ENCODE assay signal across 14 mouse cellular contexts in genomic region chr8:90276722-90277121, GRCm38 (mm10).
DNase-seq lines count a peak whose midpoint lies in the region; ATAC-seq and TF ChIP-seq lines count a peak whose summit lies in the region.
"Had no signal": no experiment of that assay in that cellular context is flagged by ENCODE, and none has a peak within 500 bp of the region (broad histone marks: within the 10 kb centered on the region; RNA-seq: fewer than 3 reads in every experiment).

No protein-coding gene starts in this region.

- no peaks in the 10 kb centered on the region for H3K27me3 ChIP-seq in kidney, adult 2 months (replicated peaks; ENCODE audit: control insufficient read depth, insufficient read depth, low read length)
- no peaks in the 10 kb centered on the region for H3K27me3 ChIP-seq in forebrain, postnatal 0 days (ENCODE audit: insufficient read depth, low read length)
- no peaks in the 10 kb centered on the region for H3K27me3 ChIP-seq in neural tube, embryonic 14.5 days (ENCODE audit: control insufficient read depth, insufficient read depth, low read length)

- WGBS in kidney, adult 2 months: 60% methylated on average over 9 of the region's 9 CpGs
- 20% methylated on average over 9 of the region's 9 CpGs for WGBS in forebrain, postnatal 0 days
- WGBS in neural tube, embryonic 14.5 days: 30% methylated on average over 9 of the region's 9 CpGs

- no peak overlapping the region for H3K4me3 ChIP-seq in kidney, adult 2 months (ENCODE audit: insufficient read depth, low read depth, low read length)
- H3K4me3 ChIP-seq in forebrain, postnatal 0 days (ENCODE audit: low read depth, low read length): no peak overlapping the region
- no peak overlapping the region for H3K4me3 ChIP-seq in neural tube, embryonic 14.5 days (ENCODE audit: low read depth, low read length)
- H3K4me3 ChIP-seq: myocyte had no signal

- TF ChIP-seq POLR2A in kidney, adult 2 months (IDR thresholded peaks at IDR 0.05; ENCODE audit: low read depth, low read length): no peak

- intact Hi-C loops in heart, postnatal 10 days (cut with DNase I): no loop called here

- H3K4me2 ChIP-seq in forebrain, postnatal 0 days (ENCODE audit: low read depth): no peak overlapping the region
- H3K4me2 ChIP-seq in neural tube, embryonic 14.5 days (ENCODE audit: low read depth, low read length): no peak overlapping the region

- H3K27ac ChIP-seq in kidney, adult 2 months (ENCODE audit: insufficient read depth, low read depth, low read length): no peak overlapping the region
- no peak overlapping the region for H3K27ac ChIP-seq in forebrain, postnatal 0 days (ENCODE audit: low read depth, low read length)
- H3K27ac ChIP-seq in neural tube, embryonic 14.5 days (ENCODE audit: low read depth, low read length): no peak overlapping the region
- H3K27ac ChIP-seq: liver, embryonic 14.5 days had no signal

- no peak for TF ChIP-seq CTCF in kidney, adult 2 months (conservative IDR thresholded peaks at IDR 0.05; ENCODE audit: insufficient read depth, insufficient read length, low read depth, low read length)
- 0 out of 2 replicates have a peak, but pooled peaks have one; percentile 22 for TF ChIP-seq CTCF in forebrain, postnatal 0 days (IDR thresholded peaks at IDR 0.05; ENCODE audit: low read depth)

- H3K36me3 ChIP-seq in kidney, adult 2 months (ENCODE audit: control insufficient read depth, insufficient read depth, low read length): no peaks in the 10 kb centered on the region
- no peaks in the 10 kb centered on the region for H3K36me3 ChIP-seq in forebrain, postnatal 0 days (ENCODE audit: insufficient read depth)
- no peaks in the 10 kb centered on the region for H3K36me3 ChIP-seq in neural tube, embryonic 14.5 days (ENCODE audit: control insufficient read depth, insufficient read depth, low read length)

- H3K9me3 ChIP-seq in forebrain, postnatal 0 days (ENCODE audit: low read length): no peaks in the 10 kb centered on the region
- no peaks in the 10 kb centered on the region for H3K9me3 ChIP-seq in neural tube, embryonic 14.5 days (ENCODE audit: control insufficient read depth, low read length)

- ATAC-seq in forebrain, postnatal 0 days: no peak
- peak; percentile 77 for ATAC-seq in neural tube, embryonic 14.5 days (ENCODE audit: low read depth)
- ATAC-seq in frontal cortex, adult (ENCODE audit: low TSS enrichment): no peak

- H3K4me1 ChIP-seq in kidney, adult 2 months (ENCODE audit: control insufficient read depth, insufficient read depth, low read length): no peaks in the 10 kb centered on the region
- no peaks in the 10 kb centered on the region for H3K4me1 ChIP-seq in forebrain, postnatal 0 days (ENCODE audit: insufficient read depth)
- H3K4me1 ChIP-seq in neural tube, embryonic 14.5 days (ENCODE audit: control insufficient read depth, insufficient read depth, low read length): peaks cover 36% of the 10 kb centered on the region

- H3K9ac ChIP-seq in forebrain, postnatal 0 days: no peak overlapping the region
- H3K9ac ChIP-seq in neural tube, embryonic 14.5 days (replicated peaks; ENCODE audit: low read depth, low read length): no peak overlapping the region
- H3K9ac ChIP-seq: liver, embryonic 14.5 days had no signal

- DNase-seq in kidney, adult 2 months: peak; percentile 10
- DNase-seq in kidney, adult 11 months: no peak
- DNase-seq in fat pad, adult 2 months (ENCODE audit: extremely low read depth, low read depth, low spot score): peak; percentile 56
- DNase-seq in forebrain, postnatal 0 days: peak; percentile 46
- DNase-seq in heart, postnatal 10 days: no peak
- DNase-seq: adrenal gland, adult 8-10 months; gastrocnemius, postnatal 36 days; kidney, adult 9 months; layer of hippocampus, adult 9-11 months; lung, postnatal 36 days had no signal

Comparison
In these comparisons a context has a peak if more than half of its experiments do, and no peak if none do; other contexts are left out.
1. DNase-seq: peak in kidney, adult 2 months (single experiment), fat pad, adult 2 months (single experiment) and forebrain, postnatal 0 days (single experiment); none in kidney, adult 11 months (single experiment) and heart, postnatal 10 days (0 of 2).